Mouse (Mus musculus) bone marrow macrophage, adult 2 months (primary cell): ENCODE measurements at regions not wholly inside any gene's neighbourhood (a gene's known extent, or its start where the extent isn't known, plus 50 kb on each side); places are given as distances from the start of the nearest gene placed in this dataset.

Experiments used
- CTCF ChIP-seq: IDR thresholded peaks from 2 replicates; pipeline ENCODE4 v1.5.1; 2012; ENCODE audit warnings: low read depth, mild to moderate bottlenecking, low read length, moderate library complexity
- POLR2A ChIP-seq: IDR thresholded peaks from 2 replicates; pipeline ENCODE4 v1.6.1; 2012; ENCODE audit warnings: mild to moderate bottlenecking, low read depth, low read length, borderline replicate concordance

DNA sequence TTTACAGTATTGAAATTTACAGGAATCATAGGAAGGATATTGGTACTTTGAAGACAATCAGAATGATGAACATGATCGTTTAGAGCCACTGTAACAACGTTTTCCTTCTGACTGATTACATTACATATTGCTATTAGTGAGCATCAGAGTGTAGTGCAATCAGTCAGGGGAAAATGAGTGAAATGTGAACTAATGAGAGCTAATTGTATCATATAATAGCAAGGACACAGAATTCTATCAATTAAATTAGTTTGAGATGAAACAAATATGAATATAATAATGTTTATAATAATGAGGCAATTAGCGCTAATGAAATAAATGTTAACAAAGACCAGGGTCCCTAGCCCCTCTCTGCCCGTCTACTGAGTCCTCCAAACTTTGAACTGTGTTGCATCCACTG lies 169.7 kb downstream of the Brms1l start:
- TF ChIP-seq CTCF (no peak), POLR2A (no peak)
